ENCODE assay signal across 14 mouse cellular contexts in genomic region chr5:116381217-116381616, GRCm38 (mm10). TPM values are rescaled to one million over a fixed set of nuclear protein-coding genes. Genes with fewer than 3 reads are reported as not detected.
DNase-seq lines count a peak whose midpoint lies in the region; ATAC-seq lines count a peak whose summit lies in the region.
"Had no signal": no experiment of that assay in that cellular context is flagged by ENCODE, and none has a peak within 500 bp of the region (broad histone marks: within the 10 kb centered on the region; RNA-seq: fewer than 3 reads in every experiment).

No protein-coding gene starts in this region.

- no peak for DNase-seq in heart, embryonic 10.5 days (ENCODE audit: low spot score)
- no peak for DNase-seq in midbrain, embryonic 10.5 days (ENCODE audit: low spot score)
- DNase-seq in layer of hippocampus, postnatal 36 days, result no peak
- no peak for DNase-seq in ovary, postnatal 36 days (ENCODE audit: low spot score)
- DNase-seq in gastrocnemius, postnatal 10 days, result no peak
- DNase-seq: gastrocnemius, postnatal 36 days; heart, postnatal 36 days; liver, embryonic 13.5 days had no signal

- H3K9me3 ChIP-seq in heart, embryonic 15.5 days (replicated peaks), result no peaks in the 10 kb centered on the region
- no peaks in the 10 kb centered on the region for H3K9me3 ChIP-seq in heart, embryonic 10.5 days
- H3K9me3 ChIP-seq in midbrain, embryonic 10.5 days (replicated peaks), result no peaks in the 10 kb centered on the region
- H3K9me3 ChIP-seq in midbrain, embryonic 13.5 days, result no peaks in the 10 kb centered on the region
- H3K9me3 ChIP-seq: forebrain, embryonic 13.5 days; liver, embryonic 13.5 days had no signal

- H3K4me2 ChIP-seq in heart, embryonic 15.5 days, result peak overlapping the region; percentile 5; the same call in 1 of the 2 replicates
- H3K4me2 ChIP-seq in midbrain, embryonic 13.5 days (replicated peaks), result no peak overlapping the region
- H3K4me2 ChIP-seq: forebrain, embryonic 13.5 days; liver, embryonic 13.5 days had no signal

- H3K4me1 ChIP-seq in heart, embryonic 15.5 days (replicated peaks), result no peaks in the 10 kb centered on the region
- H3K4me1 ChIP-seq in heart, embryonic 10.5 days, result peaks cover 5% of the 10 kb centered on the region; the same call in 1 of the 2 replicates
- H3K4me1 ChIP-seq in midbrain, embryonic 10.5 days, result no peaks in the 10 kb centered on the region
- H3K4me1 ChIP-seq in midbrain, embryonic 13.5 days (replicated peaks), result 0 out of 2 replicates have a peak, but pooled peaks cover 4% of the 10 kb centered on the region
- H3K4me1 ChIP-seq: liver, embryonic 13.5 days had no signal

- no peak for ATAC-seq in heart, embryonic 15.5 days (replicated peaks; ENCODE audit: insufficient number of reproducible peaks, insufficient read depth, low FRiP score, low read depth)
- ATAC-seq in midbrain, embryonic 13.5 days, result no peak
- ATAC-seq in megakaryocyte progenitor cell, adult 5-6 weeks (replicated peaks; ENCODE audit: poor library complexity), result peak; percentile 79
- ATAC-seq: forebrain, embryonic 13.5 days; intestine, embryonic 16.5 days had no signal

- H3K9ac ChIP-seq in heart, embryonic 15.5 days, result no peak overlapping the region
- no peak overlapping the region for H3K9ac ChIP-seq in midbrain, embryonic 13.5 days (replicated peaks)
- H3K9ac ChIP-seq: forebrain, embryonic 13.5 days; liver, embryonic 13.5 days had no signal

- no peaks in the 10 kb centered on the region for H3K36me3 ChIP-seq in heart, embryonic 15.5 days
- no peaks in the 10 kb centered on the region for H3K36me3 ChIP-seq in heart, embryonic 10.5 days
- H3K36me3 ChIP-seq in midbrain, embryonic 10.5 days, result no peaks in the 10 kb centered on the region
- no peaks in the 10 kb centered on the region for H3K36me3 ChIP-seq in midbrain, embryonic 13.5 days
- H3K36me3 ChIP-seq: liver, embryonic 13.5 days had no signal

- no peaks in the 10 kb centered on the region for H3K27me3 ChIP-seq in heart, embryonic 15.5 days
- H3K27me3 ChIP-seq in heart, embryonic 10.5 days (ENCODE audit: insufficient read depth, poor library complexity, severe bottlenecking), result peaks cover 4% of the 10 kb centered on the region; the same call in 1 of the 2 replicates
- no peaks in the 10 kb centered on the region for H3K27me3 ChIP-seq in midbrain, embryonic 10.5 days (ENCODE audit: low read depth, poor library complexity, severe bottlenecking)
- H3K27me3 ChIP-seq in midbrain, embryonic 13.5 days, result no peaks in the 10 kb centered on the region
- H3K27me3 ChIP-seq: liver, embryonic 13.5 days had no signal

- 74% methylated on average over 15 of the region's 15 CpGs for WGBS in heart, embryonic 15.5 days
- WGBS in heart, embryonic 10.5 days, result 75% methylated on average over 15 of the region's 15 CpGs
- 87% methylated on average over 15 of the region's 15 CpGs for WGBS in midbrain, embryonic 10.5 days
- 88% methylated on average over 15 of the region's 15 CpGs for WGBS in midbrain, embryonic 13.5 days

- no peak overlapping the region for H3K27ac ChIP-seq in heart, embryonic 15.5 days
- H3K27ac ChIP-seq in heart, embryonic 10.5 days, result no peak overlapping the region
- 0 out of 2 replicates have a peak overlapping the region, but pooled peaks have one; percentile 5 for H3K27ac ChIP-seq in midbrain, embryonic 10.5 days (replicated peaks)
- H3K27ac ChIP-seq in midbrain, embryonic 13.5 days, result no peak overlapping the region
- H3K27ac ChIP-seq: forebrain, embryonic 13.5 days; liver, embryonic 13.5 days; macrophage had no signal

- no peak overlapping the region for H3K4me3 ChIP-seq in heart, embryonic 15.5 days
- H3K4me3 ChIP-seq in heart, embryonic 10.5 days, result no peak overlapping the region
- no peak overlapping the region for H3K4me3 ChIP-seq in midbrain, embryonic 10.5 days
- no peak overlapping the region for H3K4me3 ChIP-seq in midbrain, embryonic 13.5 days (replicated peaks)
- H3K4me3 ChIP-seq: forebrain, embryonic 13.5 days; liver, embryonic 13.5 days had no signal

RNA-seq across cellular contexts. Expression of gene Hspb8, which starts 41.4 kb away (rescaled TPM):
- 30.6 and 33.7 TPM in 2 replicates for polyA plus RNA-seq in heart, embryonic 15.5 days (2015; fragmentation: Nextera tagmentation; extraction: Ambion mirVana)
- 26.9 and 40.5 TPM in 2 replicates for polyA plus RNA-seq in heart, embryonic 10.5 days (2016; fragmentation: Nextera tagmentation; extraction: Ambion mirVana)
- polyA plus RNA-seq in midbrain, embryonic 10.5 days (2016; fragmentation: Nextera tagmentation; extraction: Ambion mirVana), result 6.9 and 7.5 TPM in 2 replicates
- 2.9 and 4.3 TPM in 2 replicates for polyA plus RNA-seq in midbrain, embryonic 13.5 days (2015; fragmentation: Nextera tagmentation; extraction: Ambion mirVana)
- total RNA-seq in megakaryocyte progenitor cell, adult 5-6 weeks (2015), result 0.20 TPM in 1 of 2 replicates, not detected in the other
- not detected in 2 replicates for total RNA-seq in megakaryocyte progenitor cell, adult 5-6 weeks (2017)
- 10 to 100 TPM in 1 of 2 experiments, 1 to 10 TPM in 1; 8.2 to 13.9 TPM for total RNA-seq in layer of hippocampus, postnatal 36 days (2021)
- total RNA-seq in gastrocnemius, postnatal 10 days (2021), result 100 to 1,000 TPM; 194 to 198 TPM
